Mouse (Mus musculus): ENCODE measurements around the gene Nfil3.

GRCm38 (mm10) chr13:52986215-52986780, 5.4 kb upstream of the Nfil3 start:
- TF ChIP-seq CTCF (IDR thresholded peaks at IDR 0.05; ENCODE audit: low read depth), result no peak
- TF ChIP-seq EP300 (IDR thresholded peaks at IDR 0.05; ENCODE audit: low read depth), result no peak
